Mouse (Mus musculus) neural tube, embryonic 15.5 days (tissue): Measurements from ENCODE around the gene Uts2b. TPM values are rescaled to one million over a fixed set of nuclear protein-coding genes. Genes with fewer than 3 reads are reported as not detected.

Experiments
- ATAC-seq: fragments of 200-750 bp; cut with Nextera tagmentation; 2 replicates; pipeline ENCODE4 v1.8.0; 2017; ENCODE audit warnings: mild to moderate bottlenecking, moderate TSS enrichment, moderate library complexity; ENCODE audit not compliant: low FRiP score
- H3K27ac ChIP-seq: fragments of 300-500 bp; sonication (generic); replicated peaks from 2 replicates; pipeline ENCODE4 v1.5.1; 2015; ENCODE audit warnings: mild to moderate bottlenecking, inconsistent platforms
- H3K27me3 ChIP-seq: fragments of 300-500 bp; sonication (generic); replicated peaks from 2 replicates; pipeline ENCODE4 v1.6.1; 2015; ENCODE audit warnings: inconsistent platforms
- H3K36me3 ChIP-seq: fragments of 300-500 bp; sonication (generic); 2 replicates; pipeline ENCODE4 v1.6.1; 2015; ENCODE audit warnings: inconsistent platforms
- H3K4me1 ChIP-seq: fragments of 300-500 bp; sonication (generic); 2 replicates; pipeline ENCODE4 v1.6.1; 2015; ENCODE audit warnings: inconsistent platforms
- H3K4me2 ChIP-seq: fragments of 300-500 bp; sonication (generic); 2 replicates; pipeline ENCODE4 v1.6.1; 2015; ENCODE audit warnings: inconsistent platforms, mild to moderate bottlenecking, moderate library complexity
- H3K4me3 ChIP-seq: fragments of 300-500 bp; sonication (generic); replicated peaks from 2 replicates; pipeline ENCODE4 v1.5.1; 2015; ENCODE audit warnings: mild to moderate bottlenecking, inconsistent platforms
- H3K9ac ChIP-seq: fragments of 300-500 bp; sonication (generic); replicated peaks from 2 replicates; pipeline ENCODE4 v1.6.1; 2015; ENCODE audit warnings: mild to moderate bottlenecking, inconsistent platforms
- H3K9me3 ChIP-seq: fragments of 300-500 bp; sonication (generic); replicated peaks from 2 replicates; pipeline ENCODE4 v1.6.1; 2016; ENCODE audit warnings: inconsistent platforms
- WGBS: fragments of 180-500 bp; shearing (Covaris S2); methylation state at CpG from one replicate; pipeline ENCODE4 v1.1.7; 2015; ENCODE audit warnings: mixed read lengths; 5-methylcytosine and 5-hydroxymethylcytosine counted together
- polyA plus RNA-seq: library from polyadenylated mRNA; unstranded; fragments of >200 nt; fragmentation: Nextera tagmentation; extraction: Ambion mirVana; gene quantifications from 2 replicates; pipeline ENCODE4 v1.2.1, GENCODE M21; 2015

The Uts2b gene
- 27.0 and 35.1 TPM in 2 replicates for polyA plus RNA-seq

GRCm38 (mm10) chr16:27370191-27370590 lies at the start of gene Uts2b:
TSS of gene Uts2b (minus strand) at chr16:27370239.
- H3K4me2 ChIP-seq = no peak within 1 kb of the TSS
- no peak within 1 kb of the TSS for H3K9ac ChIP-seq
- 0 out of 2 replicates have a peak within 1 kb of the TSS, but pooled peaks have one; percentile 13 for H3K27ac ChIP-seq
- no peaks in the 10 kb centered on the region for H3K4me1 ChIP-seq
- WGBS = 62% methylated on average over 8 of the region's 8 CpGs
- no peaks in the 10 kb centered on the region for H3K9me3 ChIP-seq
- ATAC-seq = peak; percentile 53; the same call in 1 of the 2 replicates
- H3K36me3 ChIP-seq = no peaks in the 10 kb centered on the region
- no peaks in the 10 kb centered on the region for H3K27me3 ChIP-seq
- no peak within 1 kb of the TSS for H3K4me3 ChIP-seq

DNA sequence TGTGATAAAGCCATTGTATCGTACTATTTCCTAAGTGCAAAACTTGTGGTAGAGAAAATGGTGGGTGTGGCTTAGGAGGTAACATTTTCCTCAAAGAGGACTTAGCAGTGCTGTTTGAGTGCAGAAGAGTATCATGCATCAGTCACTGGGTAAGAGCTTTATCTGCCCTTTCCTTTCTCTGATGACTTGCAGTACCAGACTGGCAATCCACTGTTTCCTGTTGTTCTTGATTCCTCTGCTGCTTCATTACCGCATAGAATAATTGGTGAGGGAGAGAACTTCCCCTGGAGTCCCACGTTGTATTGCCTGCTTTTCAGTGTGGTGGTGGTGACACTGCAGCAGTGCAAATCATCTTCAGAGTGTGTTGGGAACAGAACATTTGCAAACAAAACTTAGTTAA lies 47.6 kb upstream of the Uts2b start:
- no peak overlapping the region for H3K9ac ChIP-seq
- no peak overlapping the region for H3K4me3 ChIP-seq
- H3K9me3 ChIP-seq = no peaks in the 10 kb centered on the region
- no peaks in the 10 kb centered on the region for H3K4me1 ChIP-seq
- H3K27ac ChIP-seq = no peak overlapping the region
- H3K36me3 ChIP-seq = peaks cover 63% of the 10 kb centered on the region
- no peak for ATAC-seq
- WGBS = 95% methylated on average over 3 of the region's 3 CpGs
- no peaks in the 10 kb centered on the region for H3K27me3 ChIP-seq
- no peak overlapping the region for H3K4me2 ChIP-seq

DNA sequence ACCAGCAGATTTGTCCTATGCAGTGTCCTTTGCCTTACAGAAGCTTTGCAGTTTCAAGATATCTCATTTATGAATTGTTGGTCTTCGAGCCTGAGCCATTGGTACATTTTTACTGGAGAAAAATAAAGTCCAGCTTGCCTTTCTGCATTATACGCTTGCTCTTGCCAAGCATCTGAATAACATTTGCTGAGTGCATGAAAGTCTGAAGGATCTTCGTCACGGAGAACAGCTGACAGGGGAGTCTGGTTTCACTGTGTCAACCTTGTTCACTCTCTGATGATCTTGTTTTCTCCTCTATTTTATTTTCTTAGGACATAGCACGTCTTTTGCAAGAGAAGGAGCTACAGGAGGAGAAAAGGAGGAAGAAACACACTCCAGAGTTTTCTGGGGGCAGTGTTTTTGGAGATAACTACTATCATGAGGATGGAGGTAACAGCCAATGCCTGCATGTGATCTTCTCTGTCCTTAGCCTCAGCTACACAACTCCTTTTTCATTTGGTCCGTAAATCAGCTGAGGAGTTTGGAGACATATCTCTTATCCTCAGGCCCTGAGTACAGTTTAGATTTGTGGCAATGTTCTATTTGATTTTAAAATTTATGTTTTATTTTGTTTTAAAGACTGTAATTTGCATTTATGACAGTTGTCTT lies 47.0 kb upstream of the Uts2b start:
- no peaks in the 10 kb centered on the region for H3K27me3 ChIP-seq
- H3K27ac ChIP-seq = no peak overlapping the region
- H3K9ac ChIP-seq = no peak overlapping the region
- H3K9me3 ChIP-seq = no peaks in the 10 kb centered on the region
- no peak overlapping the region for H3K4me2 ChIP-seq
- no peak overlapping the region for H3K4me3 ChIP-seq
- H3K4me1 ChIP-seq = no peaks in the 10 kb centered on the region
- WGBS = 97% methylated on average over 6 of the region's 6 CpGs
- H3K36me3 ChIP-seq = peaks cover 57% of the 10 kb centered on the region
- ATAC-seq = no peak

- Histone ChIP-seq H3K4me2 (no peak overlapping the region), H3K27me3 (no peaks in the 10 kb centered on the region), H3K9me3 (no peaks in the 10 kb centered on the region), H3K9ac (no peak overlapping the region), H3K4me1 (0 out of 2 replicates have a peak, but pooled peaks cover 4% of the 10 kb centered on the region), H3K27ac (no peak overlapping the region), H3K4me3 (no peak overlapping the region), H3K36me3 (peaks cover 21% of the 10 kb centered on the region)
- no peak for ATAC-seq
Observed at GRCm38 (mm10) chr16:27404107-27404506, 34.1 kb upstream of the Uts2b start.

DNA sequence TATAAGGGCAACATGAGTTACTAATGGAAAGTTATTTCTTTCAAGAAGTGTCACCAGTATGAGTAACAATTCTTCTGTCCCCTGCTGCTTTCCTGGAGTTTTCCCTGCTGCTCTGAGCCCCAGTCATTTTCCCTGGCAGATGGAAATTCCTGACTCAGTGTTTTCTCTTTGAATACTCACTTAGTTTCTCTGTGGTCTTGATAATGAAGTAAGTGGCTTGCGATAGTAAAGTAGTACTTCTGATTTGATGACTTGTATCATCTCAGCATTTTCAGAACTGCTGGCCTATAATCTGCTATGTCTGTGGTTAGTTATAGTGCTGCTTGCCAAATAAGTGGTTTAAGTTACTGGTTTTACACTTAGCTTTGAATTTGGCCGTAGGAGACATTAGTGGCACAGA lies 31.5 kb upstream of the Uts2b start:
- Histone ChIP-seq H3K36me3 (peaks cover 8% of the 10 kb centered on the region), H3K27me3 (no peaks in the 10 kb centered on the region), H3K9ac (no peak overlapping the region), H3K4me1 (0 out of 2 replicates have a peak, but pooled peaks cover 4% of the 10 kb centered on the region), H3K27ac (no peak overlapping the region), H3K9me3 (no peaks in the 10 kb centered on the region), H3K4me2 (no peak overlapping the region), H3K4me3 (no peak overlapping the region)
- 87% methylated on average over 2 of the region's 2 CpGs for WGBS
- no peak for ATAC-seq

GRCm38 (mm10) chr16:27399719-27400253 lies 29.7 kb upstream of the Uts2b start:
- no peak overlapping the region for H3K9ac ChIP-seq
- H3K27me3 ChIP-seq = no peaks in the 10 kb centered on the region
- H3K36me3 ChIP-seq = 0 out of 2 replicates have a peak, but pooled peaks cover 2% of the 10 kb centered on the region
- no peak for ATAC-seq
- no peak overlapping the region for H3K4me3 ChIP-seq
- H3K27ac ChIP-seq = no peak overlapping the region
- 89% methylated on average over 6 of the region's 6 CpGs for WGBS
- H3K9me3 ChIP-seq = no peaks in the 10 kb centered on the region
- 0 out of 2 replicates have a peak, but pooled peaks cover 4% of the 10 kb centered on the region for H3K4me1 ChIP-seq
- no peak overlapping the region for H3K4me2 ChIP-seq

GRCm38 (mm10) chr16:27399026-27399718 lies 29.1 kb upstream of the Uts2b start:
- H3K9ac ChIP-seq = no peak overlapping the region
- WGBS = 89% methylated on average over 3 of the region's 3 CpGs
- ATAC-seq = no peak
- H3K36me3 ChIP-seq = 0 out of 2 replicates have a peak, but pooled peaks cover 2% of the 10 kb centered on the region
- no peak overlapping the region for H3K4me3 ChIP-seq
- no peaks in the 10 kb centered on the region for H3K27me3 ChIP-seq
- 0 out of 2 replicates have a peak, but pooled peaks cover 4% of the 10 kb centered on the region for H3K4me1 ChIP-seq
- no peaks in the 10 kb centered on the region for H3K9me3 ChIP-seq
- no peak overlapping the region for H3K27ac ChIP-seq
- H3K4me2 ChIP-seq = no peak overlapping the region

GRCm38 (mm10) chr16:27396951-27397350 lies 26.9 kb upstream of the Uts2b start:
- no peak overlapping the region for H3K4me2 ChIP-seq
- no peak overlapping the region for H3K27ac ChIP-seq
- no peaks in the 10 kb centered on the region for H3K27me3 ChIP-seq
- H3K36me3 ChIP-seq = 0 out of 2 replicates have a peak, but pooled peaks cover 2% of the 10 kb centered on the region
- 100% methylated on average over 1 of the region's 1 CpGs for WGBS
- no peak overlapping the region for H3K4me3 ChIP-seq
- H3K9me3 ChIP-seq = no peaks in the 10 kb centered on the region
- ATAC-seq = no peak
- no peak overlapping the region for H3K9ac ChIP-seq
- H3K4me1 ChIP-seq = peaks cover 14% of the 10 kb centered on the region

DNA sequence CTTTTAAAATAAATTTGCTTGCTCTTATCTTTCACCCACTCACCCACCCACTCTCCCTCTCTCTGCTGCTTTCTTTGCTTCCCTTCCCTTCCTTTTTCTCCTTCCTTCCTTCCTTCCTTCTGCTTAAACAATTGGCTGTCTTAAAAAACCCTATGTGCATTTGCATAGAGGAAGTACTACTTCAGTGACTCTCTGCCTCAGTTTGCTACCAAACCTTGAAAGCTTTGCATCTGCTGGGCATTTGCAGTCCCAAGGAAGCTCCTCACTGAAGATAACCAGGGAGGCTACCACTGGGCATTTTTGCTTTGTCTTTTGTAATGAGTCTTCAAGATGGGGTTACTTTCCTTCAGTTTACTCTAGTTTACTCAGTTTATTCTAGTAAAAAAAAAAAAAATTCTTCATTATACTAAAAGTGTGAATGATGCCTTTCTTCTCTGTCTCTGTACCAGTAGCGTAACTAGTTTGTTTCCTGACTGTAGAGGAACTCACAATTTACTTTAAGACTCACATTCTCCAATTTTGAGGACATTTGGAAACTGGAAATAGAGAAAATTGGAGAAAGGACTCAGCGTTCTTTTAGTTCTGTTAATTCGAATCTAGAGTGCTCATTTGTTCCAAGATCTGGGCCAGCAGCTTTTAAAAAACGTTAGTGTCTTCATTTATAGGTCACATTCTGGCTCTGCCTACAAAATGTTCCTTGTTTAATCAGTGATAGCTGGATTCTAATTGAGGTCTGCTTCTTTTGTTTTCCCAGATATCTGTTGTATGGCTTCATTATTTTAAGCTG lies 25.4 kb upstream of the Uts2b start:
- 92% methylated on average over 4 of the region's 4 CpGs for WGBS
- no peak for ATAC-seq
- Histone ChIP-seq H3K36me3 (0 out of 2 replicates have a peak, but pooled peaks cover 2% of the 10 kb centered on the region), H3K4me1 (peaks cover 24% of the 10 kb centered on the region), H3K27me3 (no peaks in the 10 kb centered on the region), H3K4me3 (no peak overlapping the region), H3K4me2 (no peak overlapping the region), H3K9me3 (no peaks in the 10 kb centered on the region), H3K27ac (no peak overlapping the region), H3K9ac (no peak overlapping the region)

DNA sequence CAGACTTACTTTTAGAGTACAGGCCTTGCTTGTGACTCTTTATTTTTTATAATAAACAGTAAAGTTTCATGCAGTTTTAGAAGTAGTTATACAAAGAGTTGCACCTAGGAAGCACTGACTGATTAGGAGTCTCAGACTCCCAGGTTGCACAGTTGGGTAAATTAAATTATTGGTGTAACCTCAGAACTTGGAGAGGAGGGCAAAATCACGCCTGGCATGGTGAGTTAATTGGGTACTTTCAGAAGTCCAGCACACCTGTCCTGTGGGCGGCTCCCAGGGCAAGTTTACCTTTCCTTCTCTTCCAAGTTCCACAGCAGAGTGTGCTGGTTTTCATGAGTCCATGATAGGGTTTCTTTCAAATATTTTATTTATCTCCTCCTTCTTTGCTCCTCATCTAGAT lies 21.8 kb upstream of the Uts2b start:
- Histone ChIP-seq H3K4me2 (peak overlapping the region; percentile 7), H3K4me1 (peaks cover 37% of the 10 kb centered on the region), H3K27ac (no peak overlapping the region), H3K36me3 (0 out of 2 replicates have a peak, but pooled peaks cover 2% of the 10 kb centered on the region), H3K27me3 (no peaks in the 10 kb centered on the region), H3K9me3 (no peaks in the 10 kb centered on the region), H3K9ac (no peak overlapping the region), H3K4me3 (no peak overlapping the region)
- WGBS = 89% methylated on average over 2 of the region's 2 CpGs
- ATAC-seq = no peak

GRCm38 (mm10) chr16:27390306-27390705 lies 20.3 kb upstream of the Uts2b start:
- WGBS = 81% methylated on average over 4 of the region's 4 CpGs
- Histone ChIP-seq H3K27ac (no peak overlapping the region), H3K4me2 (peak overlapping the region; percentile 71), H3K4me3 (peak overlapping the region; percentile 96), H3K4me1 (peaks cover 37% of the 10 kb centered on the region), H3K27me3 (no peaks in the 10 kb centered on the region), H3K36me3 (no peaks in the 10 kb centered on the region), H3K9me3 (no peaks in the 10 kb centered on the region), H3K9ac (peak overlapping the region; percentile 99; the same call in 1 of the 2 replicates)
- no peak for ATAC-seq
